Mouse (Mus musculus): ENCODE measurements around the gene Prdm9.

DNA sequence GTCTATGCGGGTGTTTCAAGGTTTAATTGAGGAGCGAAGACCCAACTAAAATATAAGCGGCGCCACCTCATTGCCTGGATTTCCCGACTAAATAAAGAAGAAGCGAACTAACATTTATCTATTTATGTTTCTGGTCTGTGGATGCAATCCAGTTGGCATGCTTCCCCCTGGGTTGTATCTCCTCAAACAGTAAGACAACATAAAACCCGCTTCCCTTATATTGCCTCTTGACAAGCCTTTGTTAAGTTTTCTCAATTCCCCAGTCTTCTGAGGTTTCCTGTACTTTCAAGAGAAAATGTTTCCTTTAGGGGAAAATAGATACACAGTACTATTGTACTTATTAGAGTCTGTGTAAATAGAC lies 65.4 kb downstream of the Prdm9 start:
- TF ChIP-seq GATA1 (IDR thresholded peaks at IDR 0.05; ENCODE audit: low read length) (no peak), TAL1 (IDR thresholded peaks at IDR 0.05; ENCODE audit: low read length) (no peak)

Measured in erythroblast, embryonic 14.5 days (primary cell).